Mouse (Mus musculus) hindbrain, postnatal 0 days (tissue): ENCODE measurements around the gene Cbln3. TPM values are rescaled to one million over a fixed set of nuclear protein-coding genes. Genes with fewer than 3 reads are reported as not detected.
A peak's percentile ranks its signal among the peaks of the same experiment; 100 is the strongest.

ENCODE experiments used
- ATAC-seq: fragments of 200-750 bp; cut with Nextera tagmentation; 2 replicates; pipeline ENCODE4 v1.8.0; 2017; ENCODE audit warnings: mild to moderate bottlenecking, moderate TSS enrichment, moderate library complexity
- DNase-seq: peaks from one replicate; pipeline ENCODE4 v3.0.0-alpha.2; 2015; ENCODE audit warnings: low spot score
- H3K27ac ChIP-seq: fragments of 300-500 bp; sonication (generic); 2 replicates; pipeline ENCODE4 v1.5.1; 2014; ENCODE audit warnings: mild to moderate bottlenecking
- H3K27me3 ChIP-seq: fragments of 300-500 bp; sonication (generic); 2 replicates; pipeline ENCODE4 v1.6.1; 2014; ENCODE audit warnings: low read length, mixed read lengths; ENCODE audit not compliant: insufficient read depth
- H3K36me3 ChIP-seq: fragments of 300-500 bp; sonication (generic); 2 replicates; pipeline ENCODE4 v1.6.1; 2014; ENCODE audit warnings: low read length, mixed read lengths; ENCODE audit not compliant: insufficient read depth
- H3K4me1 ChIP-seq: fragments of 300-500 bp; sonication (generic); 2 replicates; pipeline ENCODE4 v1.6.1; 2014; ENCODE audit warnings: antibody characterized with exemption, low read length, mixed read lengths; ENCODE audit not compliant: insufficient read depth
- H3K4me2 ChIP-seq: fragments of 300-500 bp; sonication (generic); 2 replicates; pipeline ENCODE4 v1.6.1; 2014; ENCODE audit warnings: low read depth, mild to moderate bottlenecking, low read length, moderate library complexity, mixed read lengths
- H3K4me3 ChIP-seq: fragments of 300-500 bp; sonication (generic); 2 replicates; pipeline ENCODE4 v1.5.1; 2014; ENCODE audit warnings: low read length
- H3K9ac ChIP-seq: fragments of 300-500 bp; sonication (generic); replicated peaks from 2 replicates; pipeline ENCODE4 v1.6.1; 2014; ENCODE audit warnings: mild to moderate bottlenecking, low read length, moderate library complexity, mixed read lengths
- H3K9me3 ChIP-seq: fragments of 300-500 bp; sonication (generic); 2 replicates; pipeline ENCODE4 v1.6.1; 2016; ENCODE audit warnings: low read length, mixed read lengths
- CTCF ChIP-seq: IDR thresholded peaks from 2 replicates; pipeline ENCODE4 v1.5.1; 2016; ENCODE audit warnings: antibody characterized with exemption, control low read depth, low read depth
- WGBS: fragments of 180-500 bp; shearing (Covaris S2); extraction: QIAGEN DNeasy Blood & Tissue Kit; methylation state at CpG from one replicate; pipeline ENCODE4 v1.1.7; 2014; 5-methylcytosine and 5-hydroxymethylcytosine counted together
- polyA plus RNA-seq: library from polyadenylated mRNA; unstranded; fragments of >200 nt; fragmentation: Nextera tagmentation; extraction: Ambion mirVana; gene quantifications from 2 replicates; pipeline ENCODE4 v1.2.1, GENCODE M21; 2015
- total RNA-seq: library from RNA; depleted of rRNA; stranded (reverse); fragments of >200 nt; gene quantifications from 2 replicates; pipeline ENCODE4 v1.2.3, GENCODE M21; 2014

The Cbln3 gene
- total and polyA plus RNA-seq, 2 experiments from 2014 or later: 0.68 to 2.1 TPM

GRCm38 (mm10) chr14:55882171-55882641, 2.0 kb downstream of the Cbln3 start:
- no peak for ATAC-seq
- H3K36me3 ChIP-seq: peaks cover 4% of the 10 kb centered on the region; the same call in 1 of the 2 replicates
- H3K9me3 ChIP-seq: no peaks in the 10 kb centered on the region
- no peak for TF ChIP-seq CTCF
- H3K4me3 ChIP-seq: no peak overlapping the region
- no peak for DNase-seq
- H3K27ac ChIP-seq: no peak overlapping the region
- H3K27me3 ChIP-seq: no peaks in the 10 kb centered on the region
- H3K4me2 ChIP-seq: no peak overlapping the region
- H3K4me1 ChIP-seq: no peaks in the 10 kb centered on the region
- 63% methylated on average over 6 of the region's 6 CpGs for WGBS
- no peak overlapping the region for H3K9ac ChIP-seq

DNA sequence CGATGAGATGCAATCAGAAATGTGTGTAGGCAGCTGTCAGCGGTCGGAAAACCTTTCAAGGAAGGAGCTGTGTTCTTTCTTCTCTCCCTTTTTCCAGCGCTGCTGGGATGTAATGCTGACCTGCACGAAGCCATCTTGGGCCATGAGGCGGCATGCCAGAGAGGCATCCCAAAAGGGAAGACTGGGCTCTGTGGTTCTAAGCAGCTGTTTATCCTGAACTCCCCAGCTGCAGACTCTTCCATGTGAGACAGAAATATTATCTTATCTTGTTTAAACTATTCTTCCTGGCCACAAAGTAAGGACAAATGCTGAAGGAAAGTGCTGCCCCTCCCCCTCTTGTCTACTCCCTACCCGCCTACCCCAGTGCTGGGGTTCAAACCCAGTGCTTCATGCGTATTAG, 3.2 kb downstream of the Cbln3 start:
- Histone ChIP-seq H3K27ac (no peak overlapping the region), H3K4me1 (no peaks in the 10 kb centered on the region), H3K27me3 (no peaks in the 10 kb centered on the region), H3K9ac (no peak overlapping the region), H3K4me3 (no peak overlapping the region), H3K9me3 (no peaks in the 10 kb centered on the region), H3K4me2 (no peak overlapping the region), H3K36me3 (no peaks in the 10 kb centered on the region)
- DNase-seq (no peak), ATAC-seq (no peak)
- WGBS: 79% methylated on average over 8 of the region's 8 CpGs
- no peak for TF ChIP-seq CTCF

GRCm38 (mm10) chr14:55879623-55880022, 4.6 kb downstream of the Cbln3 start:
- Histone ChIP-seq H3K9ac (no peak overlapping the region), H3K36me3 (no peaks in the 10 kb centered on the region), H3K27me3 (no peaks in the 10 kb centered on the region), H3K9me3 (no peaks in the 10 kb centered on the region), H3K27ac (no peak overlapping the region), H3K4me3 (no peak overlapping the region), H3K4me2 (no peak overlapping the region), H3K4me1 (no peaks in the 10 kb centered on the region)
- TF ChIP-seq CTCF: peak; percentile 84
- 39% methylated on average over 1 of the region's 1 CpGs for WGBS
- ATAC-seq (peak; percentile 66), DNase-seq (peak; percentile 84)

DNA sequence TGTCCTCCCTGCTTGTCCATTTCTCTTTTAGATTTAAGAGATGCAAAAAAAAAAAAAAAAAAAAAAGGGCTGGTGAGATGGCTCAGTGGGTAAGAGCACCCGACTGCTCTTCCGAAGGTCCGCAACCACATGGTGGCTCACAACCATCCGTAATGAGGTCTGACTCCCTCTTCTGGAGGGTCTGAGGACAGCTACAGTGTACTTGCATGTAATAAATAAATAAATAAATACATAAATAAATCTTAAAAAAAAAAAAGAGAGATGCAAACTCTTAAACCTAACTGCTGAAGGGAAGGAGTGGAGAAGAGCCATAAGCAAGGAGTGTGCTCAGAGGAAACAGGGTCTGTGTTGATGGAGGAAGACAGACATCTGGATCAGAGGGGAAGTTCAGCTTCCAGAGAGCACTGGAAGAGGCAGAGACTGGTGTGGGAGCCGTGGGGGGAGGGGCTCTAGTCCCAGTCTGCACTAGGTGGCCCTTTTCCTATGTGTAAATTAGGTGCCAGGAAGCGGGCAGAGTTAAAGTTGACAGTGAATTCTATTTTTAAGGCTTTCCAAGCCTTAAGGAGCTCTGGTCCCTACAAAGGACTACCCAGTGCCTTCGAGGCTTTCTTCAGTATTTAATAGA, 5.8 kb downstream of the Cbln3 start:
- H3K9ac ChIP-seq: no peak overlapping the region
- 23% methylated on average over 7 of the region's 7 CpGs for WGBS
- H3K36me3 ChIP-seq: no peaks in the 10 kb centered on the region
- no peak overlapping the region for H3K4me2 ChIP-seq
- no peaks in the 10 kb centered on the region for H3K27me3 ChIP-seq
- DNase-seq (no peak), ATAC-seq (no peak)
- H3K4me1 ChIP-seq: no peaks in the 10 kb centered on the region
- no peak overlapping the region for H3K4me3 ChIP-seq
- peak; percentile 34; the same call in 1 of the 2 replicates for TF ChIP-seq CTCF
- no peaks in the 10 kb centered on the region for H3K9me3 ChIP-seq
- H3K27ac ChIP-seq: no peak overlapping the region

- H3K9me3 ChIP-seq: no peaks in the 10 kb centered on the region
- no peak for TF ChIP-seq CTCF
- H3K4me3 ChIP-seq: no peak overlapping the region
- no peak overlapping the region for H3K27ac ChIP-seq
- no peak overlapping the region for H3K9ac ChIP-seq
- H3K36me3 ChIP-seq: no peaks in the 10 kb centered on the region
- DNase-seq (no peak), ATAC-seq (no peak)
- H3K4me1 ChIP-seq: no peaks in the 10 kb centered on the region
- WGBS: 31% methylated on average over 14 of the region's 14 CpGs
- no peak overlapping the region for H3K4me2 ChIP-seq
- H3K27me3 ChIP-seq: no peaks in the 10 kb centered on the region
Observed at GRCm38 (mm10) chr14:55877469-55878315, 6.5 kb downstream of the Cbln3 start.

DNA sequence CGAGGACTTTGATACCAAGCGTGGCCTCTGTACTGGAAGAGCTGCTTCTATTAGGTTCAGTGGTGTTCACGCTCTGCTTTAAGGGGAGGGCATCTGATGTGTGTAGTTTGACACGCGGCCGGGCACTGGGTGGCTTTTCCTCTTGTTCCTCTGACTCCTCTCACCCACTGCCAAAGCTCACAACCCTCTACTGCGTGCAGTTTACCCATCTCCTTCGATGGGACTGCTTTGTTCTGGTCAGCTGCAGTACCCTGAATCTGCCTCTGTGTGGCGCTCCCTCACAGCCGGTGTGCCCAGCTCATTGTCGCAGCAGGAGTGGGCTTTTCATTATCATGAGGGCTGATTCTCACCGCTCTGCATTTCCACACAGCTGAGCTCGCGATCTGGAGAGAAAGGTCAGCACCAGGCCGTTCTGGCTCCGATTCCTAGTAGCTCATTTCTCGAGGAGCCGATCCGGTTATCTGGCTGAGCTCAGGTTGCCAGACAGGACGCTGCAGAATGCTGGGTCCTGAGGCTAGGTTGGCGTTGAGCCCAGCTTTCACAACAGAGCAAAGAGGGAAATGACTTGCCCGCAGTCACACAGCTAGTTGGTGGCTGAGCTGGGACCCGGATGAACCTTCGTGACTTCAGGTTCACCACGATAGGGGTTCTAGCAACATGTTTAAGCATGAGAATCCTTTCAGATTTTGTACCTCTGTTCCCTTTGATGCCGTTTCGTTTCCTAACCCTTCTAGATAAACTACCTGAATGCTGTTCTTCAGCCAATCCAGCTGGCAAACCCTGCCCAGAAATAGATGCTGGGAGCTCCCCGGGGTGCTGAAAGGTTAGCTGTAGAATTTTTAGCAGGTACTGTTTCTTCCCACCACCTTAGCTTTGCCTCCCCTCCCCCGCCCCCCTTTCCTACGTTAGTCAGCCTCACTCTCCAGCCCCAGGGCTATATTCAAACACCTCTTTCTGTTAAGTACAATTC, 10.2 kb downstream of the Cbln3 start:
- Histone ChIP-seq H3K27ac (peak overlapping the region; percentile 57), H3K9me3 (no peaks in the 10 kb centered on the region), H3K9ac (peak overlapping the region; percentile 22; the same call in 1 of the 2 replicates), H3K36me3 (peaks cover 31% of the 10 kb centered on the region), H3K4me3 (peak overlapping the region; percentile 10; the same call in 1 of the 2 replicates), H3K27me3 (no peaks in the 10 kb centered on the region), H3K4me2 (peak overlapping the region; percentile 42), H3K4me1 (no peaks in the 10 kb centered on the region)
- peak; percentile 99 for TF ChIP-seq CTCF
- DNase-seq (peak; percentile 88), ATAC-seq (peak; percentile 70)
- 15% methylated on average over 30 of the region's 30 CpGs for WGBS
